ENCODE assay signal across 8 mouse cellular contexts in the genomic region with DNA sequence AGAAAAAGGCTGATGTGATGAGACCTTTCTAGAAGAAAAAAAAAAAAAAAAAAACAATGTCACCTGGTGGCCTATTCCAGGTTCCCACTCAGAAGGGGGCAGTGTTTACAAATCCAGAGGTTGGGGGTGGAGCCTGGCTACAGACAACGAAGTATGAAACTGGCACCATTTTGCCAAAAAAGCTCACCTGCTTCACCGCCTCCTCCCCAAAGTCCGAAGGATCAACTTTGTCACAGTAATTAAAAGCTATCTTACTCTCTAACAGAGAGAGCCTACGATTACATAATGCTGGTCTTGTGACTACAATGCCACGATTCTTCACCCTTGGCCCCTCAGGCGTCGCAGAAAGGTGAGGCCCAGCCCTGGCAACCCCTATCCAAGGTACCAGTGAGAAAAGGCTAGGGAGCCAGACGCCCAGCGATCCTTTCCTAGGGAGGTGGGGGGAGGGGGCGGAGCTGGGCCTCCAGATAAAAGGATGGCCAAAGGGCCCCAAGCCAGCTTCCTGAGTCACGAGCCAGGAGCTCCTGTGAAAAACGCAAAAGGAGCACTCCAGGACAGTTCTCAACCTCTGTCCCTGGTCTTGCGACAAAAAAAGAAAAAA. TPM values are rescaled to one million over a fixed set of nuclear protein-coding genes. Genes with fewer than 3 reads are reported as not detected.
DNase-seq lines count a peak whose midpoint lies in the region; ATAC-seq and TF ChIP-seq lines count a peak whose summit lies in the region.

No protein-coding gene starts in this region.

- DNase-seq in B cell, adult 2 months = peak; percentile 48 to 59
- DNase-seq in adrenal gland, adult 8-10 months = peak; percentile 73
- DNase-seq in heart, adult 9 months (ENCODE audit: low spot score in 2 of 2) = peak; percentile 68 to 83
- peak; percentile 91 to 92 for DNase-seq in kidney, adult 8-10 months
- peak; percentile 66 for DNase-seq in neural tube, embryonic 11.5 days (ENCODE audit: low spot score)
- DNase-seq in thymus, adult 2 months = peak; percentile 67

- H3K36me3 ChIP-seq in embryonic facial prominence, embryonic 12.5 days = peaks cover 29% of the 10 kb centered on the region
- peaks cover 27% of the 10 kb centered on the region for H3K36me3 ChIP-seq in liver, embryonic 15.5 days (replicated peaks)
- H3K36me3 ChIP-seq in neural tube, embryonic 11.5 days (ENCODE audit: control insufficient read depth, insufficient read depth, low read length) = peaks cover 15% of the 10 kb centered on the region
- H3K36me3 ChIP-seq in thymus, adult 2 months (ENCODE audit: control insufficient read depth, insufficient read depth, low read length) = peaks cover 18% of the 10 kb centered on the region

- peak overlapping the region; percentile 99 for H3K9ac ChIP-seq in embryonic facial prominence, embryonic 12.5 days
- peak overlapping the region; percentile 90 for H3K9ac ChIP-seq in liver, embryonic 15.5 days
- peak overlapping the region; percentile 96 for H3K9ac ChIP-seq in neural tube, embryonic 11.5 days (ENCODE audit: low read length)

- under 1% methylated on average over 13 of the region's 13 CpGs for WGBS in embryonic facial prominence, embryonic 12.5 days
- 3% methylated on average over 13 of the region's 13 CpGs for WGBS in liver, embryonic 15.5 days (ENCODE audit: insufficient replicate concordance)
- WGBS in neural tube, embryonic 11.5 days = 4% methylated on average over 13 of the region's 13 CpGs
- WGBS in thymus, adult 2 months = 2% methylated on average over 13 of the region's 13 CpGs

- peaks cover 21% of the 10 kb centered on the region for H3K4me1 ChIP-seq in embryonic facial prominence, embryonic 12.5 days
- H3K4me1 ChIP-seq in liver, embryonic 15.5 days (replicated peaks) = peaks cover 35% of the 10 kb centered on the region
- H3K4me1 ChIP-seq in neural tube, embryonic 11.5 days (ENCODE audit: control insufficient read depth, insufficient read depth, low read length) = peaks cover 18% of the 10 kb centered on the region
- peaks cover 16% of the 10 kb centered on the region for H3K4me1 ChIP-seq in thymus, adult 2 months (replicated peaks; ENCODE audit: control insufficient read depth, insufficient read depth, low read length)

- no peak for ATAC-seq in embryonic facial prominence, embryonic 12.5 days (ENCODE audit: insufficient number of reproducible peaks, insufficient read depth, low FRiP score, low TSS enrichment)
- peak; percentile 35 for ATAC-seq in liver, embryonic 15.5 days (ENCODE audit: insufficient read depth)
- ATAC-seq in neural tube, embryonic 11.5 days (ENCODE audit: insufficient read depth, low FRiP score, low TSS enrichment) = no peak

- peak overlapping the region; percentile 100 for H3K4me3 ChIP-seq in embryonic facial prominence, embryonic 12.5 days
- peak overlapping the region; percentile 90 for H3K4me3 ChIP-seq in liver, embryonic 15.5 days (replicated peaks)
- peak overlapping the region; percentile 94 for H3K4me3 ChIP-seq in neural tube, embryonic 11.5 days (ENCODE audit: low read depth, low read length)
- H3K4me3 ChIP-seq in thymus, adult 2 months (ENCODE audit: control insufficient read depth, insufficient read depth, low read length) = peak overlapping the region; percentile 73

- peak overlapping the region; percentile 95 for H3K27ac ChIP-seq in embryonic facial prominence, embryonic 12.5 days
- peak overlapping the region; percentile 86 for H3K27ac ChIP-seq in liver, embryonic 15.5 days (replicated peaks)
- peak overlapping the region; percentile 92 for H3K27ac ChIP-seq in neural tube, embryonic 11.5 days (ENCODE audit: low read depth, low read length)
- H3K27ac ChIP-seq in thymus, adult 2 months (ENCODE audit: control insufficient read depth, insufficient read depth, low read length) = 0 out of 2 replicates have a peak overlapping the region, but pooled peaks have one; percentile 4

- H3K27me3 ChIP-seq in embryonic facial prominence, embryonic 12.5 days = no peaks in the 10 kb centered on the region
- no peaks in the 10 kb centered on the region; the same call in 1 of the 2 replicates for H3K27me3 ChIP-seq in liver, embryonic 15.5 days
- H3K27me3 ChIP-seq in neural tube, embryonic 11.5 days (ENCODE audit: control insufficient read depth, insufficient read depth, low read length) = no peaks in the 10 kb centered on the region
- no peaks in the 10 kb centered on the region for H3K27me3 ChIP-seq in thymus, adult 2 months (ENCODE audit: control insufficient read depth, insufficient read depth, low read length)

- peak overlapping the region; percentile 91 for H3K4me2 ChIP-seq in embryonic facial prominence, embryonic 12.5 days (replicated peaks)
- H3K4me2 ChIP-seq in liver, embryonic 15.5 days = peak overlapping the region; percentile 98
- H3K4me2 ChIP-seq in neural tube, embryonic 11.5 days (ENCODE audit: low read depth) = peak overlapping the region; percentile 88

- TF ChIP-seq CTCF in thymus, adult 2 months (IDR thresholded peaks at IDR 0.05; ENCODE audit: borderline replicate concordance, control insufficient read depth, extremely low read depth, insufficient read depth, low read length, poor library complexity) = no peak

- no peak for TF ChIP-seq POLR2A in thymus, adult 2 months (IDR thresholded peaks at IDR 0.05; ENCODE audit: control insufficient read depth, extremely low read depth, insufficient read depth, low read length, poor library complexity)

- H3K9me3 ChIP-seq in embryonic facial prominence, embryonic 12.5 days = no peaks in the 10 kb centered on the region
- no peaks in the 10 kb centered on the region for H3K9me3 ChIP-seq in liver, embryonic 15.5 days (replicated peaks)
- H3K9me3 ChIP-seq in neural tube, embryonic 11.5 days (ENCODE audit: control insufficient read depth, low read length) = no peaks in the 10 kb centered on the region

RNA-seq across cellular contexts. Expression of gene Dynll2, which starts 1.1 kb away (rescaled TPM):
- 100 to 1,000 TPM; 271 to 301 (median 294) TPM for total RNA-seq in adrenal gland, adult 8-10 months (2022)
- 25.5 and 28.2 TPM in 2 replicates for polyA plus RNA-seq in embryonic facial prominence, embryonic 12.5 days (2016; fragmentation: Nextera tagmentation; extraction: Ambion mirVana)
- 6.6 and 6.9 TPM in 2 replicates for polyA plus RNA-seq in liver, embryonic 15.5 days (2015; fragmentation: Nextera tagmentation; extraction: Ambion mirVana)
- 22.9 and 25.7 TPM in 2 replicates for polyA plus RNA-seq in neural tube, embryonic 11.5 days (2014; fragmentation: Nextera tagmentation; extraction: Ambion mirVana)
- 60.7 and 69.7 TPM in 2 replicates for polyA plus RNA-seq in thymus, adult 2 months (2012; rRNA removed)

Comparison
In these comparisons a context has a peak if more than half of its experiments do, and no peak if none do; other contexts are left out.
1. H3K27ac ChIP-seq: peak in every context shown above with its lines; median percentile 95 in embryonic facial prominence, embryonic 12.5 days; 92 in neural tube, embryonic 11.5 days; 86 in liver, embryonic 15.5 days; 4 in thymus, adult 2 months.